Mouse (Mus musculus): ENCODE measurements around the gene Spint2.
A peak's percentile ranks its signal among the peaks of the same experiment; 100 is the strongest.

Spint2 gene

DNA sequence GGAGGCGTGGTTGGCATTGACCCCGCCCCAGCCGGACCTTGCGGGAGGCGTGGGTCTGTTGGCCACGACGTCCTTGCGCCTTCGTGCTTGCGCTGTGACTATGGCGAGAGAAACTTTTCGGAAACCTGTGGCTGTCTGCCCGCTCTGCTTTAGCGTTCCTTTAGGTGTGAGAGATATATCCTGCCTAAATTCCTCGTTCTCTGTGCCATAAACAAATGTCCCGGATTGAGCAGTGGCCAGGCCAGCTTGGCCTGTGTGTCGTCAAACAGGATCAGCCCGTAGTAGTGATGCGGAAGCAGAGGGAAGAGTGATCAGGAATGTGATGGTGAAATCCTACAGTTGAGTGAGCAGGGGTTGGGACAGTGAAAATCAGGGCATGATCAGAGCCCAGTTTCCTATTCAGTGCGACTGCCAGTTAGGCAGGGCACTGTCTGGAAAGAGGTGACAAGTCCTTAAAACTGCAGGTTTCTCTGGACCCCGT lies 402 bp upstream of the Spint2 start:
- DNase-seq (ENCODE audit: low read depth, low spot score), result no peak

DNA sequence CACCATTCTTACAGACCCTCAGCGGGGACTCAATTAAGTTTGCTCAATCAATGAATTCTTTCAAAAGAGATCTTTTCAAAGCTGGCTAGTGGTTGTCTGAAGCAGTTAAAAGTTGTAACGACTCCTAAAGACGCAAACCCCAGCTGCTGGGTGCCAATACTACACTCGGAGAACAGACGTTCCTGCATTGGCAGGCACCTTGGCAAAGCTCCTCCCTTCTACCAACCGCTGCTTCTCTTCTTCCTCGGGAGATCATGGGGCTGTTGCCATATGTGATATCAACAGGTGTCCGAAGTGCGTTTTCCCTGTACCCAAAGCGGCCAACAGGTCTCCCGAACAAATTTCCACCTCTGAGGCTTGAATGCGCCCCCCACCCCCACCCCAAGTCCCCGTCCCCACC lies 911 bp downstream of the Spint2 start:
- DNase-seq (ENCODE audit: low read depth, low spot score), result no peak

DNA sequence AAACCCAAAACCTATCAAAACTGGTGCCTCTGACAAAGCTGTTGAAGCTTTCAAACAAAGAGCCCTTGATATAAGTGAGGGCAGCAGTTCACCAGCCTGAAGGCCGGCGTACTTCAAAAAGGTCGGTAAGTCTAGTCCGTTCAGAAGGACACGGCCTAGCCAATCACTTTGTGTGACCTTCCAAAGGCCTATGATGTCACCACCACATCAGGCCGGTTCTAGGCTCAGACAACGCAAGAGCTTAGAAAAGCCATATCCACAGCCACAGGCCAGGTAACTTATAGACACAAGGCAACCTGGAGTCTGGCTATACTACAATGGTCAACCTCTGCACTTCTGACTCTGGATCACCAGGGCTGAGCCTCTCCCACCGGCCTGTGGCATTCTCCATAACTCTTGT lies 1.8 kb downstream of the Spint2 start:
- peak; percentile 43 for DNase-seq (ENCODE audit: low read depth, low spot score)

DNA sequence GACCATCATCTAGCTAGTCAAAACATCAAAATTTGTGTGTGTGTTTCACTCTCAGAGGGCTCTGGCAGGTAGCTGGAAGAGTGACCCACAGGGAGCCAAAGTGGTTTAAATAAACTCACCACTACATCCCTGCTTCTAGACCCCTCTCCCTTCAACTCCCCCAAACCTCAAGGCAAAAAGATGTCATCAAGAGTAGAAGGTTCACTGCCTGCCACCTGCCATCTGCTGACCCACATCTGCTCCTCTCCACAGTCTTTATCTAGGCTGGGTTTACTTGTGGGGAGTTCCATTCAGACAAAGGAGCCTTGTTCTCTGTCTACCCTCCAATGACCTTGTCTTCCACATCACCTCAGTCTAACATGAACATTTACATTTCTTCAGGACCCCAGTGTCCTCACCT lies 2.5 kb downstream of the Spint2 start:
- DNase-seq (ENCODE audit: low read depth, low spot score), result no peak

DNA sequence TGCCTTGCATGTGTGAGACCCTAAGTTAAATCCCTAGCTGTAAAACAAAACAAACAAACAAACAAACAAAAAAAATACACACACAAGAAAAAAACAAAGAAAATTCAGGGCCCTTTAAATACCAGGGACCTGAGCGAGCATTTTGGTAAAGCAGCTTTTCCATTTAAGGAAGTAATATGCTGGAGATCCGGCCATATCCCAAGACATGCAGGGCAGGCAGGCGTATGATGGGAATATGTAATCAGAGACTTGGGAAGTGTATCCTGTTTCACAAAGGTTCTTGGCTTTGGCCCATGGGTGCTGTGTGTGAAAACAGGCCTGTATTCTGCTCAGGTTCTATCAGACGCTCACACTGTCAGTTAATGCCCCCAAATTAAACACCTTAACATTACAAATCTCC lies 4.2 kb downstream of the Spint2 start:
- no peak for DNase-seq (ENCODE audit: low read depth, low spot score)

DNA sequence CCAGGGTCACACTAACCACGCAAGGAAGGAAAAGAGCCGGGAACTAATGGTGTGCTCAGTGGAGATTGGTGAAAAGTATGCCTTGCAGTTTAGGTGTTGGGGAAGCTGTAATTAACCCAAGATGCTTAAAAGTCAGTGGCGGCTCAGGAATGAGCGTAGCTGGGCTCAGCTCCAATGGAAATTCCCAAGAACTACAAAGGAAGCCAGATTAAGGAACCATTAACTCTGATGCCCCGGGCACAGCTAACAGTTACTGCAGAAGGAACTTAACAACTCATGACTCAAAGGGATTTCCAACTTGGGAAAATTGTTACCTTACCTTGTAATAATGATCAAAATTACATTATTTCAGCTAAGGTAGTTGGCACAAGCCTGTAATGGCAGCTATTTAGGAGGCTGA lies 5.0 kb downstream of the Spint2 start:
- no peak for DNase-seq (ENCODE audit: low read depth, low spot score)

DNA sequence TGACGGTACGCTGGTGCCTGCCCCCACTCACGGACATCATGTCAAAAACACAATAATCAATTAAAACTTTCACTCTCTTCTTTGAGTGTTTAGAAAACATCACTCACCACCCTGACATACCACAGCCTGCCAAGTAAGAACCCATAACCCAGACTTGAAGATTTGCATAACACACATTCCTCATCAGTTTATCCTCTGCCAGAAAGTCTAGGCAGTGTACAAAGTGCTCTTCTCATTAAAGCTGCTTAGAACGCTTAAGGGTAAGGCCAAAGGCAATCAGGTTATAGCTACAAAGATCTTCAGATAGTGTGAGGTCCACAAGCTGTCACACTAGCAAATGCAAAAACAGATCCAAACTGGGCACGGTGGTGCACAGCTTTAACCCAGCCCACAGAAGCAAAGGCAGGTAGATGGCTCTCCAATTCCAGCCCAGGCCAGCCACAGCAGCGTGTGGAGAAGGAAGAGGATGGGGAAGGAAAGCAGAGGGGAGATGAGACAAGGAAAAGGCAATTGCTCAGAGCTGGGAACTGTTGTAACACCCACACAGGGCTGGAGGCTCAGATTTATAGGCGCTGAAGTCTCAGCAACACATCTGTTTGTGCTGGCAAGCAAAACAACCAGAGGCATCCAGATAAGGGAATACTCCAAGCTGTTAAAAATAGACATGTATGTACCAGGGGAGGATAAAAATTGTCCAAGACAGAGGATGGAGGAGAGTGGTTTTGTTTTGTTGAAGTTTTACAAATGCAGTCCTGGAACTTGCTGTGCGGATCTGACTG lies 9.8 kb downstream of the Spint2 start:
- no peak for DNase-seq (ENCODE audit: low read depth, low spot score)

DNA sequence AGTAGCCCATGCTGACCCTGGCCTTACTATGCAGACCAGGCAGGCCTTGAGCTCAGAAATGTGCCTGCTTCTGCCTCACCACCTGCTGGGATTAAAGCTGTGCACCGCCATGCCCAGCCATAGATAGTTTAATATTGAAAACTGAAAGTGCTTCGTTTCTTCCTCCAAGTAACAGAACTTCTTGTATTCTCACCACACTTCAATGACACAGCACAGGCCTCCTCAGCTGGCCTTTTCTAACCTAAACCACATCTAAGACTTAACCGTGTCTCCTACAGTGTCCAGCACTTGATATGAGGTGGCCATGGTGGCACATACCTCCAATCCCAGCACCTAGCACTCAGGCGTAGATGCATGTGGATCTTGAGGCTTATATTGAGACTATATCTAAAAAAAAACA lies 11.3 kb downstream of the Spint2 start:
- no peak for DNase-seq (ENCODE audit: low read depth, low spot score)

DNA sequence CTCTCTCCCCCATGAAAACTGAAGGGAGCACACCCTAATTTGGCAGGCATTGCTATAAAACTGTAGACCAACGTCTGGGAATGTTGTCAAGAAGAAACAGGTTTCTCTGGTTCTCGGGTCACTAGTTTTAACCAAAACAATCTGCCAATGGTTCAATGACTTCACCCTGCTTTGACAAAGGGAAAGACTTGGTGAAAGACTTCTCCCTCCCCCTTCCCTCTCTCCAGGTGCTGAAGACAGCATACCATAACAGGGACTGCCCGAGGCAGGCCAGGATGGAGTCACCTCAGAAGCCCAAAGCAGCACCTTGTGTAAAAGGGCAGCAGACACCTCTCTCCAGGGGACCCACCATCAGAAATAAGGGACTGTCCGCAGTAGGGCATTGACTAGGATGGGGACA lies 14.8 kb downstream of the Spint2 start:
- DNase-seq (ENCODE audit: low read depth, low spot score), result no peak

DNA sequence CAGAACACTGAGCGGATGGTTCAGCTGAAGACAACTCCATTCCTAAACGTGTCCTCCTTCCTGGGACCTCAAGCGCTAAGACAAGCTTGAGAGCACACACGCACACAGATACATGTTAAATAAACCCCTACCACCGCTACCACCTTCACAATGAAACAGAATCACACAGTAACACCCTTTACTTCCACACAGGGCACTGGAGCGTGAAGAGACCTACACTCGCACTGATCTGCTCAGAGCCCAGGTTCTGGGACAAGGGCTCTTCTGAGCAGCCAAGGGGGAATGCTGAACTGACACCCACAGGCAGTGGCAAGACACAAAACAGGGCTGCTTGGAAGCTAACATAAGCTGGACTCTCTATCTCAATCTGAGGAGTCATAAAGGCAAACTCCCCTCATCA lies 16.1 kb downstream of the Spint2 start:
- no peak for DNase-seq (ENCODE audit: low read depth, low spot score)

DNA sequence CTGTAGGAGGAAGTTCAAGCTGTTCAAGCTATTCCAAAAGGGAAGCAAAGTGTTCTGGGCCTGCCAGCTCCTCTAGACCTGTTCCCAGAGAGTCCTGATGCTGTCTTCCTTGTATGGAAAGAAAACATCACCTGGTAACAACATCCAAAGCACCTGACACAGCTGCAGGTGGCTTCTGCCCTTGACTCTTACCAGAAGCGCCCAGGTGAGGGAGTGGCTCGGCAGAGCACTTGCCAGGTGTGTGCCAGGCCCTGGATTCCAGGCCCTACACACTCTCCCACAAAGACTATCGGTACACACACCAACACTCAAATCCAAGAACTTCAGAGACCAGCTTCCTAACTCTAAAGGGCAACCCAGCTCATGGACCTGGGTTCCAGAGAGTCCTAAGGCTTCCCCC lies 17.9 kb downstream of the Spint2 start:
- no peak for DNase-seq (ENCODE audit: low read depth, low spot score)

DNA sequence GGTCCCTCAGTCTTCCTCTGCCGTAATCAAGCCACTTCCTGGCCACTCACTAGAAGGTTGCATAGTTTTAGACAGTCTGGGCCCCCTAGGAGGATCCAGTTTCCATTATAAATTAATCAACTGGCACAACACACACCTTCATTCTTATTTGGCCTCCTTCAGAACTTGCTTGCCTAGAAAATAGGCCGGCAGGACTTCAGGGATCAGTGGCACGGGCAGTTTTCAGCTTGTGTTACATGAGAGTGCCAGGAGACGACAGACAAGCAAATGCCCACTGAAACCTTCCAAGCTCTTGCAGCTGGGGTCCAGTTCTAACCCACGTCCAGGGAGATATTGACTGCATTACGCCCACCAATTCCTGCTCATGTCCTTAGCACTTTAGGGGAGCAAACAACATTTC lies 19.6 kb downstream of the Spint2 start:
- no peak for DNase-seq (ENCODE audit: low read depth, low spot score)

DNA sequence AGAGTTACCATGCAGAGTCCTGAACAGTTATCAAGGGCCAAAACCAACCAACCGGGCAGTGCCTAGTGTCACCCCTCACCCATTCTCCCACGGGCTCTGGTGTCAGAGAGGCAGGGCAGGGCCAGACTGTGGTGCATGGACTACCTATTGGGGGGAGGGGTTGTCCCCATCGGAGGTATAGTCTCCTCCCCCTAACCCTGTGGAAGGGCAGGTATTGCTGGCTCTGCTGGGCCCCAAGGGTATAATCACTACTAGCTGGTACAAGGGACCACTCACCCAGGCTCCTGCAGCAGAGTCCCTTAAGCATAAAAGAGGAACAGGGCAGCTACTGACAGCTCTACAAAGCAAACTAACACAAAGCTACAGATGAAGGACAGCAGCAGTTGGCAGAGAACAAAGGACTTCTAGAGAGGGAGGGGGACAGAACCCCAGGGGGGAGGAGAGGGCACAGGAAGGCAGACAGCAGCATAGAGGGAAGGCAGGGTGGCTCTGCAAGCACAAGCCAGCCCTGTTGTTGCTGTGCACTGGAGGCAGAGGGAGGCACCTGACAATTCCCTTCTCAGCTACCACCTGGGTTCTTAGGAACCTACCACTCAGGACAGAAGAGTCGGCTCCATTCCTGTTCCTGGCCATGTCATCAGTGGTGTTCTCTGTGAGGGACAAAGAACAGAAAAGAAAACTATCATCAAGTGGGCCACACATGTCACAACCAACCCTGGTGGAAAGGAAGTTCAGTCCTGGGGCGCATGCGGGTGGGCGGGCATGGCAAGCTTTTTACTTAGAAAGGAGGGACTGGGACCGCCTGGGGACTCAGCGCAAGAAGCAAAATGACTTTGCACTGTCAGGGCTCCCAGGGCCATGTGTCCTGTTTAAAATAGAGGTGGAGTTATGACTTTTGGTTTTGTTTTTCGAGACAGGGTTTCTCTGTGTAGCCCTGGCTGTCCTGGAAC lies 21.7 kb downstream of the Spint2 start:
- DNase-seq (ENCODE audit: low read depth, low spot score), result no peak

DNA sequence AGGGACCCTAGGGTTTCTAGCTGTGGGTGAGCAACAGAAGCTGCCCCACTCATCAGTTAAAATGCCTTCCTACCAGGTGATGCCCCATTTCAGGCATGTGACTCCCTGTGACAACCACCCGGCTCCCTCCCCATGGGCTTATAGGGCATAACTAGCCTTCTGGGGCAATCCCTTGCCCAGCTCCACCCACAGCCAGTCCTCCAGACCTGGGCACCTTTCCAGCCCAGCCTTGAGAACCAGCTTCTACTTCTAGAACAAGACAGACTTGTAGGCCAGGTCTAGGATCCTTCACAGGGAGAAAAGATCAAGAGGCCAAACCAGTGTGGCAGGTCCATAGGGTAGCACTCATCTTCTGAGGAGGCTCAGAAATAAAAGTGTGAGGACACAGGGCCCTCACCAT lies 24.3 kb downstream of the Spint2 start:
- DNase-seq (ENCODE audit: low read depth, low spot score), result no peak

DNA sequence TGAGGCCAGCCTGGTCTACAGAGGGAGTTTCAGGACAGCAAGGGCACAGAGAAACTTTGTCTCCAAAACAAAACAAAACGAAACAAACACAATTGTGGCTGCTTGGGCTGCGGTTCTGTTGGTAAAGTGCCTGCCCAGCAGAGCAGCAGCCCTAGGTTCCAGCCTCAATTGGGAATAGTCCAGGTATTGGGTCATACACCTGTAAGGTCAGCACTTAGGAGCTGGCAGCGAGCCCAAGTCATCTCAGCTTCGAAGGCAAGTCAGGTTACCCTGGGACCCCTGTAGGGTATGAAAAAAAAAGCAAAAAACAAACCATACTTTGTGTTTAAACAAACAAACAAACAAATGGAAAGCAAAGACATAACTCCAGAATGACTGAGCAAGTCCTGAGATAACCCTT lies 25.8 kb downstream of the Spint2 start:
- DNase-seq (ENCODE audit: low read depth, low spot score), result no peak

DNA sequence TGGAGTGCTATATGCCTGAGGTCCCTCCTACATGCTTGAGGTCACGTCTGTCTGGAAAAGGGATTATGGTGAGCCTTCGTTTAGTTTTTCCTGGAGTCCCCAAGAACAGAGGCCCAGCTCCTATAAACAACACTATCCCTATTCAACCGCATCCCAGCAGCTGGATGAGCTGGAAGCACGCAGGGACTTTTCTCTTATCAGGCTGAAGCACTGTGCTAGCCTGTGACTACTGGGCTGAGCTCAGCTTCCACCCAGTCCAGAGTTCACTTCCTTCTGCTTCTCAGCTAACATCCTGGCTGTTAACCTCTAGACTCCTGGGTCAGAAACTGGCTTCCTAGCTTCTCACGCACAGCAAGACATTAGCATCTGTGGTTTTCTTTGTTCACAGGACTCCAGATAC lies 27.9 kb downstream of the Spint2 start:
- no peak for DNase-seq (ENCODE audit: low read depth, low spot score)

DNA sequence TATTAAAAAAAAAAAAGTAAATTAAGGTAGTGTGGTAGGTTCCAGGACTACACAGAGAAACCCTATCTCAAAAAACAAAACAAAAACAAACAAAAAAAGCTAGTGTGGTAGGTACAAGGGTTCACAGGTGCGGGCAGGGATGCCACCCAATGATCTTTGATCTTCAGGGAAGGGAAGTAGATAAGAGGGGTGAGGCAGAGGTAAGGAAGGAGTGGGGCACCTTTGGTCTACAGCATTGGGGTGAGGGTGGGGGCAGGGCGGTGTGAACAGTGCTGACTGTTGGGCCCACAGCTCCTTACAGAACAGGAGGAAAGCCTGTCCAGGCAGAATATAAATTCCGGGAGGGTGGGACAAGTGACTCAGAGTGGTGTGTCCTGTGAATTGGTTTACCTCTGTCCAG lies 30.5 kb downstream of the Spint2 start:
- DNase-seq (ENCODE audit: low read depth, low spot score), result no peak

DNA sequence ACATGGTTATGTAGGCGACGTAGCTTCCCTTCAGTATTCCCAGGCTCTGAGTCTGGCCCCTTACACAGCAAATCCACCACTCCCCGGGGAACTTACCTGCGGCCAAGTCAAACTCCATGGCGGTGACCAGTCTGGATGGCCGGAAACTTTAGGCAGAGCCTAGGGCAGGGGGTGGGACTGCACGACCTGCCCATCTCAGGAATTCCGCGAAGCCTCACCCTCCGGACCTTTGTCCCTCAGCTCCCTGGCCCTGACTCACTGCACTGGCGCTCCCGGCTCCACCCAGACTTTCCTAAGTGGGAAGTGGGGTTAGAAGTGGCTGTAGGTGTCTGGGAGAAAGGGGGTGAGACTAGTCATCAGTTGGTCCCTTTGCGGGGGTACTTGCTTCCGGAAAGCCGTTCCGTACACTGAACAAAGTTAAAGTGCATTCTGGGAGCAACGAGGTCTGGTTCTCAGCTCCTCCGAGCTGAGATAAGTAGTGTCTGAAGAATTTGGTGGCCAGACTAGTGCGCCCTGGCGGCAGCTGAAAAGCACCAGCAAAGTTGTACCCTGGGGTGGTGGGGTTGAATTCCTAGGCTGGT lies 33.4 kb downstream of the Spint2 start, which contains the start of gene 2200002D01Rik:
Gene 2200002D01Rik, minus strand, starts transcription at position 206 of the 581 bp plus-strand sequence.
- DNase-seq (ENCODE audit: low read depth, low spot score), result peak; percentile 61

DNA sequence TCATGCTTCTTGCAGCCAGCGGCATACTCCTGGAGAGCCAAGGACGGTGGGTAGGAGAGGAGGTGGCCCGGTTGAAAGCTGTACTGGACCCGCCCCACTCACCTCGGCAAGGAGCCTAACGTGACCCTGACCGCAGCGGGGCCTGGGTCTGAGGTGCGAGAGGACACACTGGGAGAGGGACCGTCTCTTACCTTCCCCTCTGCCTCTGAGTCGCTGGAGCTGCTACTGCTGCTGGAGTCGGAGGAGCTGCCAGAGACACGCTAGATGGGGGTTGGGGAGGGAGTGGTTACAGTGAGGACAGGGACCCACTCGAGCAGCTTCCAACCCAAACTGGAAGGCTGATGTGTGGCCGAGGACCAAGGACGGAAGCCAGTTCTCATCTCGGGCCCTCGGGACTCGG lies 34.0 kb downstream of the Spint2 start:
- DNase-seq (ENCODE audit: low read depth, low spot score), result peak; percentile 27

DNA sequence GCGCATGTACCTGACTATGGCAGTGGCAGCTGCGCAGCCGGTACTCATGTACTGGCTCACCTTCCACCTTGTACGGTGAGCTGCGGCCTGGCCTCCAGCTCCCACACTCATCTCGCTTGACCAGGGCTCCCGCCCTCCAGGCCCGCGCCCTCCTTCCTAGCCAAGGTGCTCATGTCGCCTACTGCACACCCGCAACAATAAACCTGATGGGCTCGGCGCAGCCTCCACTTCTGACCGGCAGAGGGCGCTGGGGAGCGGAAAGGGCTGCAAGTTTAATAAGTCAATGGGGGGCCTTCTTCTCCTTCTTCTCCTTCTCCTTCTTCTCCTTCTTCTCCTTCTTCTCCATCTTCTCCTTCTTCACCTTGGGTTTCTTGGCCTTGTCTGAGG lies 34.4 kb downstream of the Spint2 start:
- peak; percentile 85 for DNase-seq (ENCODE audit: low read depth, low spot score)

DNA sequence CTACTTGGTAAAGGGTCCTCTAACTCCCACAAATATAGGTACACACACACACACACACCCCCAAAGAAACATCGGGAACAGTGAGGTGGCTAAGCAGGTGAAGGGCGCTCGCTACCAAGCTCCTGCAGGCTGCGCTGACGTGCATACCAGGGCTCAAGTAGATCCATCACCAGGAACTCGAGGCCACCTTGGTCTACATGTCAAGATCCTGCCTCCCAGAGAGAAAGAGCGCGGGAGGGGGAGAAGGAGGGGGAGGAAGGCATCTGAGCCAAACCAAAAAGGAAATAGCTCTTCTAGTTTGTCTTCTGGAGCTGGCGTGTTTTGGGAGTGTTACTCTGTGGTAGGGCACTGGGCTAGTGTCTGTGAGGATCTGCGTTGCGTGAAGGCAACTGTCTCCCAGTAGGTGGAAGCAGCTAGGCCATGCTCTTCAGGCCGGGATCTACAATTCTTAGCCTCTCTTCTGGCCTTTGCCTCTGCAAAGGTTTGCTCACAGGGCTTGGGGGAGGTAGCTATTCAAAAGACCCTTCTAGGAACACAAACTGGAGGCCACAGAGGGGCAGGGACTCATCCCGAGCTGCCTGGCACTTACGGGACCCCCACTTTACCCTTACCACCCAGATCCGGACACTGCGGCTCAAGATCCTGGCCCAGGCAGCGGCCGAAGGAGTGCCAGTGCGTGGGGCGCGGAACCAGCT lies 34.9 kb downstream of the Spint2 start:
- DNase-seq (ENCODE audit: low read depth, low spot score), result no peak

DNA sequence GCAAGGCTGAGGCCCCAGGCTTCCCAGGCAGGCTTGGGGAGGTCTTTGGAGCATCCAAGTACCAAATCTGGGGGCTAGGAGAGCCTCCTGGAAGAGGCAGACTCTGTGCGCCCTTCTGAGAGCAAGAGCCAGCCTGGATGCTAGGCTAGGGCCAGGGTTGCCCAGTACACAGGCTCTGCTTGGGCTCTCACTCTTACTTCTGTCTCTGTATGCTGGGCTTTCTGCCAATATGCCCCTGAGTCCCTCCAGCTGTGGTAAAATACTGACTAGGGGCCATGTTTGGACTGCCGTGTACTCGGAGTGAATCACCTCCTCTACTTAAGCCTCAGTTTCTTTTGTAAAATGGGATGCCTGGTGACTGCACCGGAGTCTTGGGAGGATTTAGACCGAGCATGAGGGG lies 35.7 kb downstream of the Spint2 start:
- no peak for DNase-seq (ENCODE audit: low read depth, low spot score)
